8 mouse cellular contexts compared by ENCODE assay signal in the genomic region with DNA sequence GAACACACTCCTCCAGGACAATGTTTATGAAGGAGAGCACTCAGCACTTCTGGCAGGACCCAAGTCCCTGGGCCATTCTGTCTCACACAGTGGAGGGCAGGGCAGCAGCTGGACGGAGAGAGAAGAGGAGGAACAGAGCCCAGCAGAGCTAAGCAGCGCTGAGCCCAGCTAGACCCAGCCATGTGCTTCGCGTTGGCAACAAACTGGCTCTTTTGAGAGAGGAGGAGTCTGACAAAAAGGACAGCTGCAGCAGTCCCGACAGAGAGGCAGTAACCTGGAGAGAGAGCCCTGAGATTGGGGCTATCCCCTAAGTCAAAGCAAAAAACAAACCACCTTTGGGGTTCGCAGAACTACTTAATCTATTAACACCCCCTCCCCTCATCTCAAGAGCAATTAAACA. TPM values are rescaled to one million over a fixed set of nuclear protein-coding genes. Genes with fewer than 3 reads are reported as not detected.
DNase-seq lines count a peak whose midpoint lies in the region; ATAC-seq and TF ChIP-seq lines count a peak whose summit lies in the region.

No protein-coding gene starts in this region.

- peak overlapping the region; percentile 98 for H3K27ac ChIP-seq in gastrocnemius, adult 2 months
- H3K27ac ChIP-seq in hindbrain, embryonic 15.5 days (replicated peaks): peak overlapping the region; percentile 72
- H3K27ac ChIP-seq in limb, embryonic 10.5 days: peak overlapping the region; percentile 56; the same call in 1 of the 2 replicates
- no peak overlapping the region for H3K27ac ChIP-seq in midbrain, embryonic 14.5 days (replicated peaks; ENCODE audit: low read depth, low read length)

- H3K36me3 ChIP-seq in hindbrain, embryonic 15.5 days: no peaks in the 10 kb centered on the region
- H3K36me3 ChIP-seq in limb, embryonic 10.5 days: peaks cover 2% of the 10 kb centered on the region; the same call in 1 of the 2 replicates
- no peaks in the 10 kb centered on the region for H3K36me3 ChIP-seq in midbrain, embryonic 14.5 days (ENCODE audit: control insufficient read depth, insufficient read depth, low read length)

- no peak for TF ChIP-seq CTCF in gastrocnemius, adult 2 months (IDR thresholded peaks at IDR 0.05)

- peak; percentile 61 for DNase-seq in embryo, embryonic 10 days (ENCODE audit: low spot score)
- no peak for DNase-seq in embryo, embryonic 9.5 days (ENCODE audit: extremely low spot score)
- peak; percentile 60 for DNase-seq in cerebellum, adult 8-10 months
- peak; percentile 85 for DNase-seq in gastrocnemius, adult 2 months
- peak; percentile 49 for DNase-seq in limb, embryonic 10.5 days (ENCODE audit: low spot score)
- no peak for DNase-seq in midbrain, embryonic 14.5 days
- no peak for DNase-seq in natural killer cell, adult 2 months (ENCODE audit: low spot score in 2 of 2)

- H3K4me1 ChIP-seq in hindbrain, embryonic 15.5 days (replicated peaks): peaks cover 82% of the 10 kb centered on the region
- H3K4me1 ChIP-seq in limb, embryonic 10.5 days: peaks cover 88% of the 10 kb centered on the region
- H3K4me1 ChIP-seq in midbrain, embryonic 14.5 days (ENCODE audit: control insufficient read depth, insufficient read depth, low read length): peaks cover 60% of the 10 kb centered on the region

- H3K9ac ChIP-seq in hindbrain, embryonic 15.5 days: no peak overlapping the region
- no peak overlapping the region for H3K9ac ChIP-seq in midbrain, embryonic 14.5 days (replicated peaks; ENCODE audit: low read length)

- H3K27me3 ChIP-seq in hindbrain, embryonic 15.5 days: no peaks in the 10 kb centered on the region
- no peaks in the 10 kb centered on the region for H3K27me3 ChIP-seq in limb, embryonic 10.5 days (ENCODE audit: low read depth, poor library complexity, severe bottlenecking)
- no peaks in the 10 kb centered on the region for H3K27me3 ChIP-seq in midbrain, embryonic 14.5 days (ENCODE audit: control insufficient read depth, insufficient read depth, low read length)

- intact Hi-C loops in gastrocnemius, adult 2 months (cut with DNase I): loop anchor here (2.0 to 10.0 kb wide), 5 partner anchors 33 to 236 kb away; a partner anchor contains a TSS

- ATAC-seq in hindbrain, embryonic 15.5 days (ENCODE audit: low FRiP score, low read depth): no peak
- ATAC-seq in midbrain, embryonic 14.5 days (ENCODE audit: low FRiP score, low TSS enrichment): no peak

- peak overlapping the region; percentile 93 for H3K4me2 ChIP-seq in hindbrain, embryonic 15.5 days
- H3K4me2 ChIP-seq in midbrain, embryonic 14.5 days (ENCODE audit: low read length): peak overlapping the region; percentile 91

- peak overlapping the region; percentile 85 for H3K4me3 ChIP-seq in gastrocnemius, adult 2 months
- no peak overlapping the region for H3K4me3 ChIP-seq in hindbrain, embryonic 15.5 days
- H3K4me3 ChIP-seq in limb, embryonic 10.5 days: peak overlapping the region; percentile 17; the same call in 1 of the 2 replicates
- H3K4me3 ChIP-seq in midbrain, embryonic 14.5 days (replicated peaks; ENCODE audit: low read depth, low read length): no peak overlapping the region

- no peaks in the 10 kb centered on the region for H3K9me3 ChIP-seq in hindbrain, embryonic 15.5 days
- H3K9me3 ChIP-seq in limb, embryonic 10.5 days (replicated peaks): no peaks in the 10 kb centered on the region
- no peaks in the 10 kb centered on the region for H3K9me3 ChIP-seq in midbrain, embryonic 14.5 days (ENCODE audit: control insufficient read depth, low read length)

- 12% methylated on average over 6 of the region's 6 CpGs for WGBS in hindbrain, embryonic 15.5 days
- 8% methylated on average over 6 of the region's 6 CpGs for WGBS in limb, embryonic 10.5 days
- WGBS in midbrain, embryonic 14.5 days: 10% methylated on average over 6 of the region's 6 CpGs

RNA-seq across cellular contexts. Expression of a gene that starts 3.3 kb away (rescaled TPM):
- 10 to 100 TPM; 15.3 to 27.4 TPM for total RNA-seq in gastrocnemius, adult 2 months (2021)
- polyA plus RNA-seq in hindbrain, embryonic 15.5 days (2015; fragmentation: Nextera tagmentation; extraction: Ambion mirVana): 16.1 and 17.9 TPM in 2 replicates
- polyA plus RNA-seq in limb, embryonic 10.5 days (2016; fragmentation: Nextera tagmentation; extraction: Ambion mirVana): 32.7 and 39.1 TPM in 2 replicates
- 9.3 and 15.5 TPM in 2 replicates for polyA plus RNA-seq in midbrain, embryonic 14.5 days (2014; fragmentation: Nextera tagmentation; extraction: Ambion mirVana)

RNA-seq across cellular contexts. Expression of a gene that starts 42.1 kb away (rescaled TPM):
- 1 to 10 TPM; 5.9 to 6.2 TPM for total RNA-seq in gastrocnemius, adult 2 months (2021)
- 84.6 and 88.5 TPM in 2 replicates for polyA plus RNA-seq in hindbrain, embryonic 15.5 days (2015; fragmentation: Nextera tagmentation; extraction: Ambion mirVana)
- polyA plus RNA-seq in limb, embryonic 10.5 days (2016; fragmentation: Nextera tagmentation; extraction: Ambion mirVana): 74.0 and 74.6 TPM in 2 replicates
- 90.0 and 92.6 TPM in 2 replicates for polyA plus RNA-seq in midbrain, embryonic 14.5 days (2014; fragmentation: Nextera tagmentation; extraction: Ambion mirVana)

RNA-seq across cellular contexts. Expression of a gene that starts 48.7 kb away (rescaled TPM):
- total RNA-seq in gastrocnemius, adult 2 months (2021): 10 to 100 TPM; 24.0 to 24.1 TPM
- polyA plus RNA-seq in hindbrain, embryonic 15.5 days (2015; fragmentation: Nextera tagmentation; extraction: Ambion mirVana): 36.2 and 38.4 TPM in 2 replicates
- polyA plus RNA-seq in limb, embryonic 10.5 days (2016; fragmentation: Nextera tagmentation; extraction: Ambion mirVana): 34.8 and 36.5 TPM in 2 replicates
- 40.0 and 42.6 TPM in 2 replicates for polyA plus RNA-seq in midbrain, embryonic 14.5 days (2014; fragmentation: Nextera tagmentation; extraction: Ambion mirVana)

Comparison
In these comparisons a context has a peak if more than half of its experiments do, and no peak if none do; other contexts are left out.
1. DNase-seq: peak in embryo, embryonic 10 days (single experiment), cerebellum, adult 8-10 months (single experiment), gastrocnemius, adult 2 months (single experiment) and limb, embryonic 10.5 days (single experiment); none in embryo, embryonic 9.5 days (single experiment), midbrain, embryonic 14.5 days (single experiment) and natural killer cell, adult 2 months (0 of 2).
2. H3K4me3 ChIP-seq: peak in gastrocnemius, adult 2 months (single experiment) and limb, embryonic 10.5 days (single experiment); none in hindbrain, embryonic 15.5 days (single experiment) and midbrain, embryonic 14.5 days (single experiment).